Mouse (Mus musculus): ENCODE data around the gene Nme9.

GRCm38 (mm10) chr9:99484632-99485031 is 33.4 kb downstream of the Nme9 start:
- no peak for TF ChIP-seq GATA1 (IDR thresholded peaks at IDR 0.05; ENCODE audit: low read length)
- TF ChIP-seq TAL1 (IDR thresholded peaks at IDR 0.05; ENCODE audit: low read length), result no peak

All from erythroblast, embryonic 14.5 days (primary cell).